Mouse (Mus musculus) bone marrow, adult 2 months (tissue): Measurements from ENCODE around the gene Tmem41b. TPM values are rescaled to one million over a fixed set of nuclear protein-coding genes. Genes with fewer than 3 reads are reported as not detected.
A peak's percentile ranks its signal among the peaks of the same experiment; 100 is the strongest.

Experiments
- H3K27ac ChIP-seq: fragments of 200-500 bp; 2 replicates; pipeline ENCODE4 v1.5.1; 2012; ENCODE audit warnings: low read depth, mild to moderate bottlenecking, control low read depth, inconsistent platforms, low read length; ENCODE audit not compliant: control insufficient read depth, poor library complexity, insufficient read depth
- H3K4me1 ChIP-seq: fragments of 200-500 bp; 2 replicates; pipeline ENCODE4 v1.6.1; 2011; ENCODE audit warnings: low read length; ENCODE audit not compliant: control insufficient read depth, insufficient read depth
- H3K4me3 ChIP-seq: fragments of 200-500 bp; replicated peaks from 2 replicates; pipeline ENCODE3; 2011; ENCODE audit warnings: mild to moderate bottlenecking, low read depth, low read length, control low read depth; ENCODE audit not compliant: control insufficient read depth
- CTCF ChIP-seq: fragments of 200-500 bp; IDR thresholded peaks from 2 replicates; pipeline ENCODE4 v1.5.1; 2011; ENCODE audit warnings: low read length, control low read depth; ENCODE audit not compliant: control insufficient read depth, insufficient read depth
- POLR2A ChIP-seq: fragments of 200-500 bp; IDR thresholded peaks from 2 replicates; pipeline ENCODE4 v1.6.1; 2011; ENCODE audit warnings: low read depth, mild to moderate bottlenecking, control low read depth, low read length, borderline replicate concordance; ENCODE audit not compliant: control insufficient read depth
- WGBS: fragments of 180-500 bp; shearing (Covaris S2); methylation state at CpG from one replicate; pipeline ENCODE4 v1.1.7; 2018; 5-methylcytosine and 5-hydroxymethylcytosine counted together
- polyA plus RNA-seq: library from polyadenylated mRNA; stranded (reverse); fragments of >200 nt; gene quantifications from 2 replicates; pipeline ENCODE4 v1.2.4, GENCODE M21; 2011; ENCODE audit warnings: low replicate concordance; ENCODE audit not compliant: missing spikeins, insufficient read depth, insufficient read length

Gene Tmem41b
- polyA plus RNA-seq, 1 experiment, result 12.1 TPM

DNA sequence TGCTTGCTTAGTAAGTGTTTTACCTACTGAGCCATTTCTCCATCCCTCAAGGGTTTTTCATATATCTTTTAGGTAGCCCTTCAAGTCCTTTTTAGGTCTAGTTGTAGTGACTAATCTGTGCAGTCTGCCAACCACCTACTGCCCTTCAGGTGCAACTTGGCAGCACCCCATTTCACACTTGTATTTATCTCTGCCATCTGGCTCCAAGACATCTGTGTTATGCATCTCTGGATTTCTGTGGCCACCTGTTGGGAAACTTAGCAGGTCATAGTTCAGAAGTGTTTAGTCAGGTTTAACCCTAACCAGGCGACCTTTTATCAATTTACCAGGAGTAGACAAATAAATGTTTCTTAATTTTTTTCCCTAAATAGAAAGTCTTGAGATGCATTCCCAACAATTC lies 24.7 kb upstream of the Tmem41b start:
- 57% methylated on average over 1 of the region's 1 CpGs for WGBS
- TF ChIP-seq CTCF (no peak), POLR2A (no peak)
- no peak overlapping the region for H3K4me3 ChIP-seq

GRCm38 (mm10) chr7:110009084-110009483 lies 22.4 kb upstream of the Tmem41b start:
- TF ChIP-seq POLR2A (no peak), CTCF (no peak)
- 95% methylated on average over 6 of the region's 6 CpGs for WGBS
- Histone ChIP-seq H3K4me3 (no peak overlapping the region), H3K27ac (no peak overlapping the region), H3K4me1 (no peaks in the 10 kb centered on the region; the same call in 1 of the 2 replicates)

More for the DNA sequence above, 24.7 kb upstream of the Tmem41b start:
- Histone ChIP-seq H3K27ac (no peak overlapping the region), H3K4me1 (no peaks in the 10 kb centered on the region; the same call in 1 of the 2 replicates)

- TF ChIP-seq POLR2A, result no peak
- no peak for TF ChIP-seq CTCF
- H3K27ac ChIP-seq, result no peak overlapping the region
- no peaks in the 10 kb centered on the region; the same call in 1 of the 2 replicates for H3K4me1 ChIP-seq
- 56% methylated on average over 1 of the region's 1 CpGs for WGBS
- H3K4me3 ChIP-seq, result no peak overlapping the region
Observed at GRCm38 (mm10) chr7:110008513-110008912, 21.8 kb upstream of the Tmem41b start.

DNA sequence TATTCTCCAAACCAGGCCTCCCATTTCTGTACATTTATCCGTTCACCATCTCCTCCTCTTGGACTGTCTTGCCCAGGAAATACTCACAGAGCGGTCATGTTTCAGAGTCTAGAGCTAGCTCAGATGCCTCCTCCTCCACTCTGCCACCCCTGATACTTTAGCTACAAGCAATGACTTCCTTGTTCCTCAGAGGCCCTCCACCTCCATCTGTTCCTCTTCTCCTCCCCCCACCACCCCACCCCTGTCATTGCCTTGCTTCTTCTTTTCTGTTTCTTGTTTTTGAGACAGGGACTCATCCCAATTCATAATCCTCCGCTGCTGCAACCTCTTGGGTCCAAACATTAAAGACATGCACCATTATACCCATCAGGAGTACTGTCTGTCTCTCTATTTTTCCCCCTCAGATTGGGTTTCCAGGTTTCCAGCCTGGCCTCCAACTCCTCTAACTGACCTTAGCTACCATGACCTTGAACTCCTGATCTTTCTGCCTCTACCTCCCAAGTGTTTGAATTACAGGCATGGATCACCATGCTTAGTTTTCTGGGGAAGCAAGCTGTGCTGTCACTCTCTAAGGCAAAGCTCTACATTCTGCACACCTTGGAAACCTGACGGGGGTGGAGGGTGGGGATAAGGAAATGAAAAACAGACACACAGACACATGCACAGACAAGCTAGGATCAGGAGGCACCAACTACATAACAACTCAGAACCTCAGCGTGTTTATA lies 19.9 kb upstream of the Tmem41b start:
- H3K27ac ChIP-seq, result peak overlapping the region; percentile 54; the same call in 1 of the 2 replicates
- TF ChIP-seq CTCF, result no peak
- H3K4me3 ChIP-seq, result peak overlapping the region; percentile 41
- 55% methylated on average over 5 of the region's 5 CpGs for WGBS
- no peaks in the 10 kb centered on the region; the same call in 1 of the 2 replicates for H3K4me1 ChIP-seq

DNA sequence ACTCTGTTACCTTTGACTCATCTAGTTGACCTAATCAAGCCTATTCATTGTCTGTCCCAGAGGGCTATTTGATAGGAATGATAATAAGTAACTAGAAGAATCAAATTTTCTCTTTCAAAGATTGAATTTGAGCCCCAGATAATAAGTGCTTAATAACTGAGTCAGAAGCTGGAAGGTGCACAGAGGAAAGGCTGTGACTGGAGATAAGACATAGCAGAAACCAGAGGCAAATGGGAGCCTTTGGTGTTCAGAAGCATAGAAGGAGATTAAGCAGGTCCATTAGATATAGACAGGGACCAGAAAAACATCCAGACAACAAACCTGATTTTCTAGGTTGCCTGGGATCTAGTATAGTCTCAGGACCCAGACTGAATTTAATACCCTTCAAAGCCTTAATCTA lies 19.2 kb upstream of the Tmem41b start:
- TF ChIP-seq CTCF (no peak), POLR2A (no peak)
- H3K4me1 ChIP-seq, result no peaks in the 10 kb centered on the region; the same call in 1 of the 2 replicates
- no peak overlapping the region for H3K27ac ChIP-seq
- peak overlapping the region; percentile 41 for H3K4me3 ChIP-seq

GRCm38 (mm10) chr7:110002968-110003367 lies 16.2 kb upstream of the Tmem41b start:
- 58% methylated on average over 20 of the region's 20 CpGs for WGBS

DNA sequence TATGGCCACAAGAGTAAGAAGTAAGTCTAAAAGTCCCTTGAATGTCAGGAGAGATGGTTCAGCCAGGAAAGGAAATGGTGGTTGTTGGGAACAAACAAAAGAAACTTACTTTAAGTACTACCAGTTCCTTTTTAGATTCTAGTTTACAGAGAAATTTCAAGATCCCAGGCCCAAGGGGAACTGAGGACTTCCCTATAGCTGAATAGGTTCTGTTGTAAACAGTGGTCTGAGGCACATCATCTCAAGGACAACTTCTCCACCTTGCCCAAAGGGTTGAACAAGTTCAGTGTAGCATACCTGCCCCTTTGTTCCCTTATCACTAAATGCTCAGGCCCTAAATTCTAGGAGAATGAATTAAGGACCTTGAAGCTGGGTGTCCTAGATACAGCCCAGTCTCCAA lies 15.4 kb upstream of the Tmem41b start:
- TF ChIP-seq CTCF (no peak), POLR2A (no peak)
- H3K4me3 ChIP-seq, result no peak overlapping the region
- no peaks in the 10 kb centered on the region; the same call in 1 of the 2 replicates for H3K4me1 ChIP-seq
- H3K27ac ChIP-seq, result peak overlapping the region; percentile 78

More at GRCm38 (mm10) chr7:110002968-110003367, 16.2 kb upstream of the Tmem41b start:
- Histone ChIP-seq H3K27ac (peak overlapping the region; percentile 64), H3K4me1 (no peaks in the 10 kb centered on the region; the same call in 1 of the 2 replicates), H3K4me3 (no peak overlapping the region)
- TF ChIP-seq POLR2A (no peak), CTCF (no peak)

DNA sequence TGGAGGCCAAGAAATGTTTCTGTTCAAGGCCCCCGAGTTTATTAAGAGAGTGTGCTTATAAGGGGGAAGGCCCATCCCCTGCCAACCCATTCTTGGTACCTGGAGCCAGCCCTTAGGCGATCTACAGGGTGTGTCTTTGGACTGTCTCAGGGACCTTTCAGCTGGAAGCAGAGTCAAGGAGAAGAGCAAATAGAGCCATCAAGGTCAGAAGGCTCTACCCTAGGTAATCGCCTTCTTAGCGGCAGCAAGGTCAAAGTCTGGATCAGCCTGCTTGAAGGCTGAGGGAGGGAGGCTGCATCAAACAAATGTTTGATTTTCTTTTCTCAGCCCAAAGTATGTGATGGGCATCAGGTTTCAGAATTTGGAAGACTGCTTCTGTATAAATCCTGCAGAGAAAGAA lies 11.7 kb upstream of the Tmem41b start:
- WGBS, result 79% methylated on average over 4 of the region's 4 CpGs

More for the DNA sequence above, 11.7 kb upstream of the Tmem41b start:
- H3K4me1 ChIP-seq, result no peaks in the 10 kb centered on the region; the same call in 1 of the 2 replicates
- no peak overlapping the region for H3K27ac ChIP-seq
- no peak overlapping the region for H3K4me3 ChIP-seq
- TF ChIP-seq POLR2A (no peak), CTCF (no peak)
